Comparison of ENCODE assay signal across 9 mouse cellular contexts in genomic region chr14:21074398-21075320, GRCm38 (mm10). TPM values are rescaled to one million over a fixed set of nuclear protein-coding genes. Genes with fewer than 3 reads are reported as not detected.
DNase-seq lines count a peak whose midpoint lies in the region; ATAC-seq and TF ChIP-seq lines count a peak whose summit lies in the region.
"Had no signal": no experiment of that assay in that cellular context is flagged by ENCODE, and none has a peak within 500 bp of the region (broad histone marks: within the 10 kb centered on the region; RNA-seq: fewer than 3 reads in every experiment).

No protein-coding gene starts in this region.

- TF ChIP-seq EP300 in heart, adult 2 months (IDR thresholded peaks at IDR 0.05; ENCODE audit: insufficient read depth, low read depth, low read length), result no peak
- TF ChIP-seq EP300 in stomach, postnatal 0 days (optimal IDR thresholded peaks at IDR 0.05), result no peak

- H3K27me3 ChIP-seq in heart, adult 2 months (ENCODE audit: control insufficient read depth, insufficient read depth, low read length), result no peaks in the 10 kb centered on the region
- H3K27me3 ChIP-seq in limb, embryonic 13.5 days, result no peaks in the 10 kb centered on the region
- no peaks in the 10 kb centered on the region for H3K27me3 ChIP-seq in stomach, postnatal 0 days (ENCODE audit: control insufficient read depth, insufficient read depth, low read length)

- H3K27ac ChIP-seq in heart, adult 2 months, result peak overlapping the region; percentile 88
- no peak overlapping the region for H3K27ac ChIP-seq in limb, embryonic 13.5 days
- H3K27ac ChIP-seq in stomach, postnatal 0 days (replicated peaks), result peak overlapping the region; percentile 89; the same call in 1 of the 2 replicates

- peaks cover 5% of the 10 kb centered on the region for H3K4me1 ChIP-seq in heart, adult 2 months (ENCODE audit: control insufficient read depth, insufficient read depth, low read length)
- H3K4me1 ChIP-seq in limb, embryonic 13.5 days, result peaks cover 23% of the 10 kb centered on the region
- H3K4me1 ChIP-seq in stomach, postnatal 0 days (replicated peaks; ENCODE audit: control insufficient read depth, insufficient read depth), result peaks cover 6% of the 10 kb centered on the region; the same call in 1 of the 2 replicates

- peaks cover 2% of the 10 kb centered on the region for H3K36me3 ChIP-seq in heart, adult 2 months (ENCODE audit: control insufficient read depth, insufficient read depth, low read length)
- no peaks in the 10 kb centered on the region for H3K36me3 ChIP-seq in limb, embryonic 13.5 days
- no peaks in the 10 kb centered on the region for H3K36me3 ChIP-seq in stomach, postnatal 0 days (ENCODE audit: control insufficient read depth, insufficient read depth, low read length)

- peaks cover 1% of the 10 kb centered on the region; the same call in 1 of the 2 replicates for H3K79me2 ChIP-seq in heart, adult 2 months (replicated peaks; ENCODE audit: control insufficient read depth, insufficient read depth, low read length)

- intact Hi-C loops in heart, adult 2 months (cut with DNase I), result loop anchor here (1.0 kb wide), 1 partner anchor 21 kb away; no protein-coding TSS in a partner anchor
- intact Hi-C loops in heart, postnatal 25 days (cut with DNase I), result loop anchor here (2.0 kb wide), 1 partner anchor 22 kb away; the partner anchor contains the start of genes Adk and Ap3m1

- H3K9me3 ChIP-seq in limb, embryonic 13.5 days, result no peaks in the 10 kb centered on the region
- no peaks in the 10 kb centered on the region for H3K9me3 ChIP-seq in stomach, postnatal 0 days (ENCODE audit: control insufficient read depth, low read length)

- TF ChIP-seq CTCF in heart, adult 2 months (IDR thresholded peaks at IDR 0.05), result no peak
- TF ChIP-seq CTCF in stomach, postnatal 0 days (IDR thresholded peaks at IDR 0.05; ENCODE audit: low read depth), result no peak

- TF ChIP-seq POLR2A in heart, adult 2 months (IDR thresholded peaks at IDR 0.05; ENCODE audit: insufficient read depth, low read depth, low read length), result no peak

- 58% methylated on average over 11 of the region's 11 CpGs for WGBS in heart, adult 2 months
- 58% methylated on average over 11 of the region's 11 CpGs for WGBS in limb, embryonic 13.5 days
- 33% methylated on average over 11 of the region's 11 CpGs for WGBS in stomach, postnatal 0 days

- H3K4me3 ChIP-seq in heart, adult 2 months, result no peak overlapping the region; the same call in 1 of the 2 replicates
- no peak overlapping the region for H3K4me3 ChIP-seq in limb, embryonic 13.5 days
- H3K4me3 ChIP-seq in stomach, postnatal 0 days (ENCODE audit: low read depth, low read length), result peak overlapping the region; percentile 60

- H3K4me2 ChIP-seq in limb, embryonic 13.5 days (replicated peaks), result peak overlapping the region; percentile 83
- peak overlapping the region; percentile 86 for H3K4me2 ChIP-seq in stomach, postnatal 0 days (replicated peaks; ENCODE audit: low read depth)

- no peak overlapping the region for H3K9ac ChIP-seq in heart, adult 2 months (ENCODE audit: low read depth, low read length)
- no peak overlapping the region for H3K9ac ChIP-seq in limb, embryonic 13.5 days
- no peak overlapping the region for H3K9ac ChIP-seq in stomach, postnatal 0 days (ENCODE audit: low read length)

- no peak for DNase-seq in heart, adult 2 months
- no peak for DNase-seq in heart, postnatal 25 days (ENCODE audit: low spot score)
- peak; percentile 31 to 56 for DNase-seq in spleen, postnatal 10 days (ENCODE audit: low spot score in 2 of 2)
- DNase-seq in spleen, postnatal 14 days (ENCODE audit: low spot score in 2 of 2), result no peak
- no peak for DNase-seq in stomach, postnatal 0 days (ENCODE audit: low spot score)
- no peak for DNase-seq in frontal cortex, postnatal 25 days (ENCODE audit: low spot score in 2 of 2)
- DNase-seq in left cerebral cortex, adult 9 months (ENCODE audit: low spot score in 2 of 2), result no peak
- DNase-seq: cerebellum, postnatal 14 days had no signal

- no peak for ATAC-seq in limb, embryonic 13.5 days (ENCODE audit: low FRiP score, low read depth)
- no peak for ATAC-seq in stomach, postnatal 0 days (ENCODE audit: low FRiP score, low TSS enrichment)

RNA-seq across cellular contexts. Expression of gene Adk, which starts 22.3 kb away (rescaled TPM):
- total RNA-seq in heart, adult 2 months (2021), result 100 to 1,000 TPM; 212 to 253 TPM
- 104 and 160 TPM in 2 replicates for polyA plus RNA-seq in heart, adult 2 months (2012; rRNA removed)
- 100 to 1,000 TPM; 236 to 274 TPM for total RNA-seq in heart, postnatal 25 days (2021)
- 154 and 156 TPM in 2 replicates for polyA plus RNA-seq in limb, embryonic 13.5 days (2015; fragmentation: Nextera tagmentation; extraction: Ambion mirVana)
- 106 and 110 TPM in 2 replicates for polyA plus RNA-seq in stomach, postnatal 0 days (2015; fragmentation: Nextera tagmentation; extraction: Ambion mirVana)

RNA-seq across cellular contexts. Expression of gene Ap3m1, which starts 22.4 kb away (rescaled TPM):
- total RNA-seq in heart, adult 2 months (2021), result 10 to 100 TPM; 51.6 to 69.4 TPM
- polyA plus RNA-seq in heart, adult 2 months (2012; rRNA removed), result 26.6 and 69.2 TPM in 2 replicates
- total RNA-seq in heart, postnatal 25 days (2021), result 10 to 100 TPM; 62.9 to 72.4 TPM
- 78.5 and 78.9 TPM in 2 replicates for polyA plus RNA-seq in limb, embryonic 13.5 days (2015; fragmentation: Nextera tagmentation; extraction: Ambion mirVana)
- 42.7 and 46.8 TPM in 2 replicates for polyA plus RNA-seq in stomach, postnatal 0 days (2015; fragmentation: Nextera tagmentation; extraction: Ambion mirVana)

Comparison
In these comparisons a context has a peak if more than half of its experiments do, and no peak if none do; other contexts are left out.
1. DNase-seq: peak in spleen, postnatal 10 days (2 of 2); none in heart, adult 2 months (0 of 2), heart, postnatal 25 days (single experiment), spleen, postnatal 14 days (0 of 2), stomach, postnatal 0 days (single experiment), frontal cortex, postnatal 25 days (0 of 2) and left cerebral cortex, adult 9 months (0 of 2).